Comparison of ENCODE assay signal across 27 mouse cellular contexts in the genomic region with DNA sequence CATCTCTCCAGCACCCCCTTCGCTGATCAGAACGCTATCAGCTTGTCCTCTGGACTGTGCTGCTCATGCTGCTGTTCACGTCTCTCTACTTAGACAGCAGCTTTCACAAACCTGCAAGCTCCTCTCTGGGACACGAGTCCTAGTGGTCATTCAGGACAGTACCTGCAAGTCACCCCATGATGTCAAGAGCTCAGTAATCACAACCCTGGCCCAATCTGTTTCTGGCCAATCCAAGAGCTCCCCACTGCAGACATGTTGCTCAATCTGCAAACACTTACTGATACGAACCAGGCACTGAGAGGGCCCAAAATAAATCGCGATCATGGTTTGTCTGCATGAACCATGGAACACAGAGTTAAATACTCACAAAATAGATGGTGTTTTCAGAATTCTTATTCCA. TPM values are rescaled to one million over a fixed set of nuclear protein-coding genes. Genes with fewer than 3 reads are reported as not detected.
DNase-seq lines count a peak whose midpoint lies in the region; ATAC-seq and TF ChIP-seq lines count a peak whose summit lies in the region.
"Had no signal": no experiment of that assay in that cellular context is flagged by ENCODE, and none has a peak within 500 bp of the region (broad histone marks: within the 10 kb centered on the region; RNA-seq: fewer than 3 reads in every experiment).

No protein-coding gene starts in this region.

- no peak overlapping the region; the same call in 1 of the 2 replicates for H3K27ac ChIP-seq in heart, adult 2 months
- peak overlapping the region; percentile 66 for H3K27ac ChIP-seq in liver, adult 2 months (replicated peaks; ENCODE audit: insufficient read depth, low read depth, low read length)
- peak overlapping the region; percentile 73 for H3K27ac ChIP-seq in liver, embryonic 16.5 days (ENCODE audit: low read length)
- H3K27ac ChIP-seq in thymus, adult 2 months (ENCODE audit: control insufficient read depth, insufficient read depth, low read length), result no peak overlapping the region
- H3K27ac ChIP-seq: hindbrain, embryonic 10.5 days; limb, embryonic 13.5 days; neural tube, embryonic 12.5 days had no signal

- no peak overlapping the region for H3K9ac ChIP-seq in heart, adult 2 months (ENCODE audit: low read depth, low read length)
- no peak overlapping the region for H3K9ac ChIP-seq in liver, adult 2 months (ENCODE audit: low read depth, low read length)
- no peak overlapping the region for H3K9ac ChIP-seq in liver, embryonic 16.5 days (ENCODE audit: low read depth, low read length)
- H3K9ac ChIP-seq: limb, embryonic 13.5 days; neural tube, embryonic 12.5 days had no signal

- intact Hi-C loops in heart, adult 2 months (cut with DNase I), result no loop called here
- intact Hi-C loops in heart, postnatal 10 days (cut with DNase I), result no loop called here

- DNase-seq in heart, adult 2 months, result peak in 1 of 2 experiments; percentile 51
- DNase-seq in heart, postnatal 10 days, result no peak
- peak; percentile 100 for DNase-seq in liver, adult 2 months (ENCODE audit: extremely low read depth, low read depth, low spot score)
- peak; percentile 7 for DNase-seq in lung, postnatal 14 days
- DNase-seq in thymus, postnatal 4 days, result no peak
- DNase-seq in thymus, adult 2 months, result no peak
- DNase-seq in kidney, postnatal 36 days, result no peak
- DNase-seq: adrenal gland, postnatal 14 days; cerebellum, adult 8-10 months; gastrocnemius, postnatal 10 days; kidney, adult 9 months; kidney, postnatal 25 days; midbrain, embryonic 14.5 days; right cerebral cortex, adult 18-20 months; right cerebral cortex, postnatal 4 days; thymus, adult 18-20 months had no signal

- H3K36me3 ChIP-seq in heart, adult 2 months (ENCODE audit: control insufficient read depth, insufficient read depth, low read length), result peaks cover 19% of the 10 kb centered on the region
- peaks cover 40% of the 10 kb centered on the region for H3K36me3 ChIP-seq in liver, adult 2 months (ENCODE audit: control insufficient read depth, insufficient read depth, low read length)
- peaks cover 34% of the 10 kb centered on the region for H3K36me3 ChIP-seq in liver, embryonic 16.5 days (ENCODE audit: control insufficient read depth, insufficient read depth)
- peaks cover 32% of the 10 kb centered on the region for H3K36me3 ChIP-seq in thymus, adult 2 months (ENCODE audit: control insufficient read depth, insufficient read depth, low read length)

- TF ChIP-seq EP300 in heart, adult 2 months (IDR thresholded peaks at IDR 0.05; ENCODE audit: insufficient read depth, low read depth, low read length), result 0 out of 2 replicates have a peak, but pooled peaks have one; percentile 22

- no peaks in the 10 kb centered on the region for H3K27me3 ChIP-seq in heart, adult 2 months (ENCODE audit: control insufficient read depth, insufficient read depth, low read length)
- H3K27me3 ChIP-seq in liver, adult 2 months (ENCODE audit: control insufficient read depth, insufficient read depth, low read length), result no peaks in the 10 kb centered on the region
- H3K27me3 ChIP-seq in liver, embryonic 16.5 days (ENCODE audit: control insufficient read depth, insufficient read depth, low read depth, low read length), result no peaks in the 10 kb centered on the region
- H3K27me3 ChIP-seq in thymus, adult 2 months (ENCODE audit: control insufficient read depth, insufficient read depth, low read length), result no peaks in the 10 kb centered on the region
- H3K27me3 ChIP-seq: limb, embryonic 13.5 days; neural tube, embryonic 12.5 days; Patski had no signal

- H3K9me3 ChIP-seq in liver, embryonic 16.5 days (replicated peaks; ENCODE audit: control insufficient read depth, low read length), result no peaks in the 10 kb centered on the region
- H3K9me3 ChIP-seq: G1E; hindbrain, embryonic 10.5 days; limb, embryonic 13.5 days; neural tube, embryonic 12.5 days had no signal

- peak; percentile 96 for ATAC-seq in liver, embryonic 16.5 days (ENCODE audit: low read depth)
- ATAC-seq: forebrain, embryonic 14.5 days; hindbrain, embryonic 16.5 days; intestine, embryonic 16.5 days; Patski had no signal

- H3K79me2 ChIP-seq in heart, adult 2 months (replicated peaks; ENCODE audit: control insufficient read depth, insufficient read depth, low read length), result no peaks in the 10 kb centered on the region; the same call in 1 of the 2 replicates
- peaks cover 7% of the 10 kb centered on the region; the same call in 1 of the 2 replicates for H3K79me2 ChIP-seq in liver, adult 2 months (ENCODE audit: control insufficient read depth, insufficient read depth, low read length)

- whole genome bisulfite sequencing in heart, adult 2 months, result 71% methylated on average over 7 of the region's 7 CpGs
- 28% methylated on average over 7 of the region's 7 CpGs for WGBS in liver, adult 2 months
- WGBS in liver, embryonic 16.5 days (ENCODE audit: insufficient replicate concordance), result 76% methylated on average over 7 of the region's 7 CpGs
- 98% methylated on average over 7 of the region's 7 CpGs for WGBS in thymus, adult 2 months

- H3K4me3 ChIP-seq in heart, adult 2 months, result no peak overlapping the region
- no peak overlapping the region for H3K4me3 ChIP-seq in liver, adult 2 months (ENCODE audit: insufficient read depth, low read depth, low read length)
- no peak overlapping the region for H3K4me3 ChIP-seq in liver, embryonic 16.5 days (ENCODE audit: low read depth, low read length)
- no peak overlapping the region for H3K4me3 ChIP-seq in thymus, adult 2 months (ENCODE audit: control insufficient read depth, insufficient read depth, low read length)
- H3K4me3 ChIP-seq: hindbrain, embryonic 10.5 days; limb, embryonic 13.5 days; neural tube, embryonic 12.5 days had no signal

- H3K4me1 ChIP-seq in heart, adult 2 months (ENCODE audit: control insufficient read depth, insufficient read depth, low read length), result peaks cover 6% of the 10 kb centered on the region
- peaks cover 44% of the 10 kb centered on the region for H3K4me1 ChIP-seq in liver, adult 2 months (ENCODE audit: control insufficient read depth, insufficient read depth, low read length)
- peaks cover 12% of the 10 kb centered on the region for H3K4me1 ChIP-seq in liver, embryonic 16.5 days (ENCODE audit: control insufficient read depth, low read depth, low read length)
- no peaks in the 10 kb centered on the region for H3K4me1 ChIP-seq in thymus, adult 2 months (replicated peaks; ENCODE audit: control insufficient read depth, insufficient read depth, low read length)

- TF ChIP-seq CTCF in heart, adult 2 months (IDR thresholded peaks at IDR 0.05), result peak; percentile 29; the same call in 1 of the 2 replicates
- peak; percentile 16; the same call in 1 of the 2 replicates for TF ChIP-seq CTCF in liver, adult 2 months (IDR thresholded peaks at IDR 0.05; ENCODE audit: low read depth, low read length)
- TF ChIP-seq CTCF in thymus, adult 2 months (IDR thresholded peaks at IDR 0.05; ENCODE audit: borderline replicate concordance, control insufficient read depth, extremely low read depth, insufficient read depth, low read length, poor library complexity), result no peak

- no peak for TF ChIP-seq POLR2A in heart, adult 2 months (IDR thresholded peaks at IDR 0.05; ENCODE audit: insufficient read depth, low read depth, low read length)
- no peak for TF ChIP-seq POLR2A in liver, adult 2 months (IDR thresholded peaks at IDR 0.05; ENCODE audit: extremely low read depth, insufficient read depth, low read length)
- no peak for TF ChIP-seq POLR2A in thymus, adult 2 months (IDR thresholded peaks at IDR 0.05; ENCODE audit: control insufficient read depth, extremely low read depth, insufficient read depth, low read length, poor library complexity)

- H3K4me2 ChIP-seq in liver, embryonic 16.5 days (ENCODE audit: low read depth, low read length), result no peak overlapping the region
- H3K4me2 ChIP-seq: limb, embryonic 13.5 days; neural tube, embryonic 12.5 days had no signal

RNA-seq across cellular contexts. Expression of a gene that starts 6.7 kb away (rescaled TPM):
- total RNA-seq in heart, adult 2 months (2021), result 1 to 10 TPM; 7.5 to 9.2 TPM
- polyA plus RNA-seq in heart, adult 2 months (2012; rRNA removed), result 3.4 and 4.5 TPM in 2 replicates
- 1 to 10 TPM; 9.0 to 9.5 TPM for total RNA-seq in heart, postnatal 10 days (2021)
- total RNA-seq in liver, adult 2 months (2014; rRNA removed), result 7.8 and 9.7 TPM in 2 replicates
- 2.7 and 3.0 TPM in 2 replicates for polyA plus RNA-seq in liver, adult 2 months (2012; rRNA removed)
- polyA plus RNA-seq in liver, embryonic 16.5 days (2015; fragmentation: Nextera tagmentation; extraction: Ambion mirVana), result 23.6 and 24.1 TPM in 2 replicates
- polyA plus RNA-seq in thymus, adult 2 months (2012; rRNA removed), result 8.6 and 10.0 TPM in 2 replicates

RNA-seq across cellular contexts. Expression of a gene that starts 6.9 kb away (rescaled TPM):
- 10 to 100 TPM; 35.8 to 42.2 TPM for total RNA-seq in heart, adult 2 months (2021)
- polyA plus RNA-seq in heart, adult 2 months (2012; rRNA removed), result 14.2 and 29.8 TPM in 2 replicates
- total RNA-seq in heart, postnatal 10 days (2021), result 10 to 100 TPM; 21.4 to 29.0 TPM
- total RNA-seq in liver, adult 2 months (2014; rRNA removed), result 56.4 and 59.0 TPM in 2 replicates
- 49.4 and 58.5 TPM in 2 replicates for polyA plus RNA-seq in liver, adult 2 months (2012; rRNA removed)
- polyA plus RNA-seq in liver, embryonic 16.5 days (2015; fragmentation: Nextera tagmentation; extraction: Ambion mirVana), result 44.9 and 46.6 TPM in 2 replicates
- polyA plus RNA-seq in thymus, adult 2 months (2012; rRNA removed), result 12.5 and 14.1 TPM in 2 replicates

RNA-seq across cellular contexts. Expression of a gene that starts 8.5 kb away (rescaled TPM):
- total RNA-seq in heart, adult 2 months (2021), result 10 to 100 TPM in 1 of 2 experiments, 1 to 10 TPM in 1; 8.5 to 10.2 TPM
- polyA plus RNA-seq in heart, adult 2 months (2012; rRNA removed), result 12.9 and 18.9 TPM in 2 replicates
- 10 to 100 TPM; 14.9 to 17.6 TPM for total RNA-seq in heart, postnatal 10 days (2021)
- 7.8 and 9.0 TPM in 2 replicates for total RNA-seq in liver, adult 2 months (2014; rRNA removed)
- polyA plus RNA-seq in liver, adult 2 months (2012; rRNA removed), result 13.8 and 22.0 TPM in 2 replicates
- polyA plus RNA-seq in liver, embryonic 16.5 days (2015; fragmentation: Nextera tagmentation; extraction: Ambion mirVana), result 5.4 and 7.1 TPM in 2 replicates
- 26.4 and 28.4 TPM in 2 replicates for polyA plus RNA-seq in thymus, adult 2 months (2012; rRNA removed)

RNA-seq across cellular contexts. Expression of a gene that starts 20.6 kb away (rescaled TPM):
- under 1 TPM; 0.31 to 0.59 TPM for total RNA-seq in heart, adult 2 months (2021)
- 0.47 and 0.56 TPM in 2 replicates for polyA plus RNA-seq in heart, adult 2 months (2012; rRNA removed)
- total RNA-seq in heart, postnatal 10 days (2021), result 1 to 10 TPM; 1.7 to 2.0 TPM
- 0.20 TPM in 1 of 2 replicates, not detected in the other for total RNA-seq in liver, adult 2 months (2014; rRNA removed)
- polyA plus RNA-seq in liver, adult 2 months (2012; rRNA removed), result not detected in 2 replicates
- 1.6 and 1.8 TPM in 2 replicates for polyA plus RNA-seq in liver, embryonic 16.5 days (2015; fragmentation: Nextera tagmentation; extraction: Ambion mirVana)
- polyA plus RNA-seq in thymus, adult 2 months (2012; rRNA removed), result 0.84 and 1.2 TPM in 2 replicates
- total RNA-seq: granulocyte monocyte progenitor cell, adult 5-6 weeks; megakaryocyte-erythroid progenitor cell, adult 5-6 weeks had no signal
- polyA plus RNA-seq: G1E had no signal

RNA-seq across cellular contexts. Expression of a gene that starts 29.9 kb away (rescaled TPM):
- 100 to 1,000 TPM; 195 to 216 TPM for total RNA-seq in heart, adult 2 months (2021)
- 99.0 and 122 TPM in 2 replicates for polyA plus RNA-seq in heart, adult 2 months (2012; rRNA removed)
- total RNA-seq in heart, postnatal 10 days (2021), result 100 to 1,000 TPM; 208 to 214 TPM
- total RNA-seq in liver, adult 2 months (2014; rRNA removed), result 39.0 and 51.7 TPM in 2 replicates
- polyA plus RNA-seq in liver, adult 2 months (2012; rRNA removed), result 128 and 152 TPM in 2 replicates
- polyA plus RNA-seq in liver, embryonic 16.5 days (2015; fragmentation: Nextera tagmentation; extraction: Ambion mirVana), result 134 and 151 TPM in 2 replicates
- 132 and 253 TPM in 2 replicates for polyA plus RNA-seq in thymus, adult 2 months (2012; rRNA removed)

Comparison
In these comparisons a context has a peak if more than half of its experiments do, and no peak if none do; other contexts are left out.
1. DNase-seq: peak in liver, adult 2 months (single experiment) and lung, postnatal 14 days (single experiment); none in heart, postnatal 10 days (0 of 2), thymus, postnatal 4 days (single experiment), thymus, adult 2 months (single experiment) and kidney, postnatal 36 days (0 of 2).
2. H3K27ac ChIP-seq: peak in liver, adult 2 months (single experiment) and liver, embryonic 16.5 days (single experiment); none in heart, adult 2 months (single experiment) and thymus, adult 2 months (single experiment).